Mouse (Mus musculus) right cerebral cortex, postnatal 4 days (tissue): ENCODE measurements around the gene Cltc.
"Not testable (repeated sequence)": the region's sequence is repeated elsewhere in the genome, so short reads cannot be mapped to it uniquely, and the experiment has no call there.

Source experiments
- DNase-seq: peaks from one replicate; pipeline ENCODE4 v3.0.0-alpha.2; 2022

The Cltc gene

DNA sequence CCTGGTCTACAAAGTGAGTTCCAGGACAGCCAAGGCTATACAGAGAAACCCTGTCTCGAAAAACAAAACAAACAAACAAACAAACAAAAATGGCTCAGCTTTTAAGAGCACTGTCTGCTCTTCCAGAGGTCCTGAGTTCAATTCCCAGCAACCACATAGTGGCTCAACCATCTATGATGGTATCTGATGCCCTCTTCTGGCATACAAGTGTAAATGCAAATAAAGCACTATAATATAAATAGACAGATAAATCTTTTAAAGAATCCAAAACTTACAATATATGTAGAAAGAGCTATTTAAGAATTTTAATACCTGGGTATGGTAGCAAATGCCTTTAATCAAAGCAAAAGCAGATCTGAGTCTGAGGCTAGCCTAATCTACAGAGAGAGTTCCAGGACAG, 19.1 kb downstream of the Cltc start:
- not testable (repeated sequence) for DNase-seq

DNA sequence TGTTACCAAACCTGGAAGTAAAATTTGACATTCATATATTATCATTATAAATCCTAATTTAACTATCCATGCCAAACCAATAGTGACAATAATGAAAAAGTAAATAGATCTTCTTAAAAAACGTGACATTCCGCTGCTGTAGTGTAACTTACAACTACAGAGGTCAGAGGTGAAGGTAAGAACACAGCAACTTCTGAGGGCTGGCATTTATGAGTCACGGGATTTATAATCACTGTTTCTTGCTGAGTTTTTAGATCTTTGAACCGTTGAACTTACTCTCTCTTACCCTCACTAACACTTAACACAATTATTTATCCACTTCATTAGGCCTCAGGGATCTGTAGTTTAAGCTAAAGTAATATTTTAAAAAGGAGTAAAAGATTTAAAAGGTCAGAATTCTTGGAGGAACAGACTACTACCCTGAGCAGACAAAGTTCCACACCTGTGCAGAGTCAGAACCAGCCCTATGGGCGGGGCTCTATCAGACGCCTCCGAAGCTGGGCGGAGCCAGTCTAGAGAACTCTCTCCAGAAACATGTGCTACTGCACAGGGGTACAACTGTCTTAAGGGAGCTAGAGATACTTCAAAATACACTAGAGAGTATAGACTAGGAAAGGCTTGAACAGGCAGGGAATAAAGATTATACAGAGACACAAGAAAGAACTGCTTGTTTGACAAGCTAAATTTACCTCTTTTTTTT, 19.9 kb downstream of the Cltc start:
- DNase-seq, result no peak

DNA sequence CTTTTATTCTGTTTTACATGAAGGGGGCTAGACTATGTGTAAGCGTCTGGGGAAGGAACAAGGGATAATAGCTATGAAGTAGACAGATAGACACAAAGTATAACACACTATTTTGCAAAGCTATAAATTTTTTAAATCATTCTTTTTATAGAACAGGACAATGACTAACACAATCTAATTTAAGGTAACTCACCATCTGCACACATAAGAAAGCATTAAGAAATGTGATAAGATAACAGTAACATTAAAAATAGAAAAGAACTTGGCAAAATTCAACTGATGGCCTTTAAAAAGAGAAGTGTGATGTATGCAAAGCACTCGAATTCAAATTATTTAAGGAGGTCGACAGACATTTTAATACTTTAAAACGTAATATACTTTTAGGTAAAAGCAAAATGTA, 22.4 kb downstream of the Cltc start:
- no peak for DNase-seq

DNA sequence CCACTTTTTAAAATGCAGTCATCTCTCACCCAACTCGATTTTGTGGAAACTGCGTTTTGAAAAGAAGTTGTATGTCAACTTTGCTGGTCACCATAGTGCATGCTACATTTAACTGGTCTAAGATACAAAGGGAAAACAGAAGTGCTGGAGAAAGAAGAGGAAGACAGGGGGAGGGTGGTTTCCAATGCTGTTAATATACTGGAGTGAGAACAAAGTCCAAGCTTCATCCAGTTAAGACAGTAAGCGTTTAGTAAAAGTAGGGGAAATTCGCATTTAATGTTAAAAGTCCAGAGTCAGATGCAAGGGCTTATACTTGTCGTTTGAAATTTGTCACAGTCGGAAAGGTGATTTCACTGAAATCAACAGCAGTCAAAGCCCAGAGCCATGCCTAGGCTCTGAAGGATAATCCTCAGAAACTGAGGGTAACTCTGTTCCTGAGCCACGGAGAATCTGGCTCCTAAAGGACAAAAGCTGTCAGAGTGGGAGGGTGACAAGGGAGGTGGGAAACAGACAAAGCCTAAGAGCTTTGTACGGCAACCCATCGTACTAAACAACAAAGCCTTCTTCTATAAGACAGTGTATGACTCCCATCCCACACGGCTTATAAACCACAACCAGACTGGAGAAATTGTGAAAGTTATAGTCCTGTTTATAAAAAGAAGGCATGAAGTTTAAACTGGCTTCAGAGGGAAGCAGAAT, 23.0 kb downstream of the Cltc start:
- no peak for DNase-seq

DNA sequence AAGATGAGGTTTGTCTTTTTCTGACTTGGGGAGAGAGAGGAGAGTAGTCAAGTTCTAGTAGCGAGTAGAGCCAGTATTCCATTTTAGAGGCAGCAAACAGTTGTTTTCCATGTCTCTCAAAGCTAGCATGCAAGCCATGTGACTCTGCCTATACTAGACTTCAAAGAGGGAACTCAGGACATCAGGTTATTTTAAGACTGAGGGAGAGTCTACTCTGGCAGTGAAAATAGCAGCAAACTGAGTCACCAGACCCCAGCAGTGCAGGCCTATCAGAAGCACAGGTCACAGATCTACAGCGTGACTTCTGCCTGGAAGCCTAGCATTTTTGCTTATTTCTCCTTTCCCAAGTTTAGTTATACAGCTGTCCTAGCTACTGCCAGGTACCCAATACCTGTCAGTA, 25.9 kb downstream of the Cltc start:
- no peak for DNase-seq

DNA sequence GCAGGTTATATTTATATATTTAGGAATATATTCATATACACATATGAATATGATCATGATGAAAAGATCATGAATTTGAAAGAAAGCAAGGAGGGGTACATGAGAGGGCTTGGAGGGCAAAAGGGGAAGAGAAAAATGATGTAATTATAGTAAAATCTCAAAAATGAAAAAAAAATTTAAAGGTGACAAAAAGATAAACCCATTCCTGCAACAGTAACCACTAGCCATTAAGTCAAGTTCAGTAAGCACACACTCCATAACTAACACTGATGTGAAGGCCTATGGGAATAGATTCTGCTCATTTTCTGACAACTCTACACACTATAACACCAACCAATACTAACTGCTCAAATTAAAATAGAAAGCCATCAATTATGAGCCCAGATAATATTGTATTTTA, 31.8 kb downstream of the Cltc start:
- no peak for DNase-seq

DNA sequence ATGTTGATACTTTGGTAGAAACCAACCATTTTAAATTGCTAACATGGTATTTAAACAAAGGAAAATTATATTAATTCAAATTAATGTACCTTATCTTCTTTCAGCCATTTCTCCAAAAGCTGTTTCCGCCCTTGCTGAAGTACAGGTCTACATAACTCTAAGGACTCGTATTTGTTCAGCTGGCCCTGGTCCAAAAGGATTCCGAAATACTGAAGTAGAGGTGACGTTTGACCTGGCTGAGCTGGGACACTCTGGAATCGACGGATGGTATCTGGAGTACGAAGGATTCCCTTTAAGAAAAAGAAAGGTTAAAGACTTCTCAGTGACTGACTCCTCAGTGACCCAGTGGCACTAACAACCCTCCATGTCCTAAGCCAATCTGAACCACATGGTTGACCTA, 32.4 kb downstream of the Cltc start:
- no peak for DNase-seq

DNA sequence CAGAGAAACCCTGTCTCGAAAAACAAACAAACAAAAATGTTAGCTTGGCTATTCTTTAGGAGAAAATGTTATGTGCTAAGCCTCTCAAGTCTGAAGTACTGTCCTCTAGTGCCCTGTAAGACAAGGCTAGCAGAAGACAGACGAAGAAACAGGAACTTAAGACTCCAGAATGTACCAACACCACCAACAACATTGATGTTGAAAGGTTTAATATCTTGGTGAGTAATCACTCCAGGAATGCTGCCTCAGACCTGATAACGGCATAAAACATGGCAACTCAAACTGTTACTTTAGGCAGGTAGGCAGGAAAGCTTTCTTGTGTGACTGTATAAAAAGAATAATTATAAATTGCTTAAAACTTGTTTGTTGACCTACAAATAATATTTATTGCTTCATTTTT, 33.4 kb downstream of the Cltc start:
- no peak for DNase-seq

DNA sequence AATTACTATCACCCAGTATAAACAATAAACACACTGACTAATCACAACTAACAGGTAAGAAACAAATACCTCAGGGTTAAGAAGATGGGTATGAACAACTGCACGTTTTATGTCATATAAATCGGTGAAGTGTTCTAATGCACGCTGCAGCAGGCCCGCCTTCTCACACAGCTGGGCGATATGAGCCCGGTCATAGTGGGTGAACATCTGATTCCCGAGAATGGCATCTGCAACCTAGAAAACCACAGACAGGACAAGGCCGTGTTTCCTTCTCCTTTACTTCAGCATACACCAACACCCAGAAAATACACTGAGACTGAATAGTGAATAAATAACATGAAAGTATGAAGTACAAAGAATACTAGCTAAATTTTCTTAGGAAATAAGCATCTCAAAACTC, 38.0 kb downstream of the Cltc start:
- DNase-seq, result no peak

DNA sequence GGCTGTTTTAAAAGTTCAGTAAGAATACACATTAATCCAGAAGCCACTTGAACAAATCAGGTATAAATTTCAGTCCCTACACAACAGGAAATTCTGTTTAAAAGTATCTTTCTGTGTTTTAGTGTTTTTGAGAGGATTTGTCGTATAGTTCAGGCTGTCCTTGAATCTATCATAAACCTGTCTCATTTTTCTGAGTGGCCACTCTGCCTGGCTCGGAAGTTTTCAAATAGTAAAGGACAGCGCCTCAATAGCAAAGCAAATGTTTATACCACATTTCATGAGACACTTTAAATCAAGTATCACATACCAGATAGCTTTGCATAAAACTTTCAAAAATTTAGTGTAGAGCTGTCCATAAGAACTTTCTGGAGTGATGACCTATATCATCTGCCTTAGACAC, 39.0 kb downstream of the Cltc start:
- DNase-seq, result no peak

DNA sequence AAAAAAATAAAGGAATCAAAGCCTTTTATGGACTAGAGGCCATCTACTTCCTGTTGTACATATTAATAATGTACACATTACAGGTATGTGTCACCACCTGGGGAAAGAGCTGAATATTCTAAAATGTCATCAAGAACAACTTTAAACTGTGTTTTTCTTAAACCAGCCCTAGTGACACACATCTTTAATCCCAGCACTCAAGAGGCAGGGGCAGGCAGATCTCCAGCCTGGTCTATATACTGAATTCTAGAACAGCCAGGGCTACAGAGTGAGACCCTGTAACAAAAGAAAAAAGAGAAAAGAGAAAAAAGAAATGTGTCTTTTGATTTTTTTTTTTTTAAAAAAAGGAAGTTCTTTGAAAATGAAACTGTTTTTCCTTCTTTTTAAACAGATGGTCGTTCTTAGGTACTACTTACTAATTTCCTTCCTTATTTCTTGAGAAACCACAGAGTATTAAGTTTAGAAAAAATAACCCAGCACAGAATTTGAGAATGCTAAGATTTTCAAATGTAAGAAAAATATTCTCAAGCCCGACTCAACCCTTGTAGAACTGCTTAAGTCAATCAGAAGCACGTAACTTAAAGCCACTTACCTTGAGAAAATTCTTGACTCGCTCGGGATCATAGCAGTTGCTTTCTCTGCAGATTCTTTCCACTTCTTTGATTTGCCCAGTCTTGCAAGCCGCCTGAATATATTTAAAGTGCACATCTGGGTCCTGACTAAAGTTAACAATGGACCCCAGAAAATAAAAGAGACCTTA, 39.9 kb downstream of the Cltc start:
- DNase-seq, result no peak

DNA sequence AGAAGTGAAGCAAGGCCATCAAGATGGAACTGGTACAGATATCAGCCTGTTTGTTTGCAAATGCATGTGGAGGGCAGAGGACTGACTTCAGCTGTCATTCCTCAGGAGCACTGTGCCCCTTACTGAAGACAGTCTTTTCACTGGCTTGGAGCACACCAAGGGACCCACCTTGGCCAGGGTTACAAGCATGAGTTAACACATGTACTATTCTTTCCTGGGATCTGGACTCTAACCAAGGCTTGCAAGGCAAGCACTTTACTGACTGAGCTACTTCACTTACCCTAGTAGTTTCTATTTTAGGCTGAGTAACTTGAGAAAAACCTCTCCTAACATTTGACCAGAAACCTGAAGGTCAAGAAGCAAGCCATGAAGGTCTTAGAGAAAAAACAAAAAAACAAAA, 42.8 kb downstream of the Cltc start:
- DNase-seq, result no peak

DNA sequence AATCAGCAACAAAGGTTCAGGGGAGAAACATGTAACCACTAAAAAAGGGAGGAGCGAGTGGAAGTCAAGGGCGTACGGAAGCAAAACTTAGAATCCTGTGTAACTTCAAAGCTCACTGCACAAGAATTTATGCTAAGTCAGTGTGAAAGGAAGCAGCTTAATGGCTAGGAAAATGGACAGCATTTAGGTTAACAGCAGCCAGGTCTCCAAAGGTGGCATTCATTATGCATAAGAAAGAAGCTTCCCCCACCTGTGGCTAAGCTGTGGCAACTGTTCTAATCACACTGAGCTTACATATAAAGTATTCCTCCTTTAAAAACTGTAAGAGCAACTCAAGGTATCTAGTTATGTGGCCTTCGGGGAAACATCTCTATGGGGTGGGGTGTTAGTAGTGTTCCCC, 56.2 kb downstream of the Cltc start:
- DNase-seq, result no peak

DNA sequence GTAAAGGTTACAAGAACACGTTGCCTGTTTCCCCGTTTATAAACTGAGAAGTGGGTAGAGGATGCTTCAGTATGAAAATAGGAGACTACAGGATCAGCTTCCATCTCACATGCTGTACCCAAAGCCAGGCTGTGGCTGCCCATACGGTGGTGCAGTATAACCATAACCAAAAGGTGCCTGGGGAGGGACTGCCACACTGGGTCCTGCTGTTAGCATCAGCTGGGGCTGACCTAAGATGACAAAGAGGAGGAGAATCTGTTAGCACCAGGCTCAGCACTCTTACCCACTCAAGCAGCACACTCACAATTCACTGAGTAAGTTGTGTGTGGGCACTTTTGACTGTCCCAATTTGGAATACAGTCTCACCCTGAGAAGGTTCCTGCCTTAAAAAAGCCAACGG, 61.9 kb downstream of the Cltc start:
- DNase-seq, result no peak

DNA sequence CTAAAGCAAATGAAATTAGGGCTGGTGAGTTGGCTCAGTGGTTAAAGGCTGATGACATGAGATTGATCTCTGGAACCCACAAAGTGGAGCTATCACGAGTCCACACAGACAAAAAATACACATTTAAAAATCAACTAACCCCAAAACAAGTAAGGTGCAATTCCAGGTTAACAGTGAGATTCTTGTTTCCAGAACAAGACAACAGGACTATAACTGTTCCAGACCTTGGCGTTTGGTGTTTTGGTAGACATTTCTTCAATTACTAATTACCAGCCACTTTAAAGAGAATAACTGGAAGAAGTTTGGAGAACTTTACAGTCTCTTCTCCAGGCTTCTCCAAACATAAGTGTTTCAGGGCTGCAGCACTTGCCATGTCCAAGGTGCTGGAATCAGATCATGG, 64.8 kb downstream of the Cltc start:
- no peak for DNase-seq

DNA sequence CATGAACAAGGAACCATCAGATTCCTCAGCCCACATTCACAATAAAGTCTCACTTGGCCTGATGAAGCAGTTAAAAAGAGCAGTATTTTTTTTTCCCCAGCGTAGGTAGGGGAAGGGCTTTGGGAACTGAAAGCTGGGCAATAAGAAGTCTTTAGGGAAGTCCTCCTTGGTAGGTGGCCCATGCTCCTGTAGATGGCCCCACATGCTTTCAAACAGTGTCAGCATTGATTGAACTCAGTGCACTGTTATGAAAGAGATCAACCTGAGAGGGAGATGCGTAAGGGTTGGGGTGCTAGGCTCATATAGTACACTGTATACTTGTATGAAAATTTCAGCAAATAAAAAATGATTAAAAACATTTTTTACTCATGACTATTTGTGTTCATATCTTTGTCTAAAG, 65.4 kb downstream of the Cltc start:
- DNase-seq, result no peak

DNA sequence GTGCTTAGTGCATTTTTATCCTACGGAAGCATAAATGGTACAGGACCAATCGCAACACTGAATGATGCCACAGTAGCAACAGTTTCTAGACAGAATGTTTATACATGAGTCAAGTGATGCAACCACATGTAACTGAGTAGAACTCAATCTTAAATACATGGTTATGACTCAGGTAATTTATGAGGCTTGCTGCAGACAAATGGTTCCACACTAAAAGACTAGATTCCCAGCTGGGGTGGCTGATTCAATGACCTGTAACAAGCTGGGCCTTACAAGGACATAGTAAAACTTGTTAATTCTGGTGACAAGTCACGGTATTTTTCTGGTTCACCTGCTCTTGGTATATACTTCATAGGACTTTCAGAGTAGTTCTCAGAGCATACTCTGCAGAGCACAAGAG, 65.9 kb downstream of the Cltc start:
- DNase-seq, result no peak

DNA sequence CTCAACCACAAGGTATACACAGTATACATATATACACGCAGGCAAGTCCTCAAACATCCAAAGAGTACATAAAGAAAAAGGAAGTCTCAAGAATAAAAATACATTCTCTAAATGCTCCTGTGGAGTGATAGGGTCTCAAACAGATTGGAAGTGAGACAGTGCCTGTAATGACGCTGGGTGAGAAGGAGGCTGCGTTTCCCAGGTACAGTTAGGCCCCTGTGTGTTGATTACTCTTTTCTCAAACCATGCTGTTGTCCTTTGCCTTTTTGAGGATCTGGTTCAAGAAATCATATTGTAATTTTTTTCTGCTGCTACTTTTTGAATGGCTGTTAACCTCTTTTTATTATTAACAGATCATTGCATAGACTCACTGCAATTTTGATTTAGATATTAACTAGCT, 67.0 kb downstream of the Cltc start:
- no peak for DNase-seq

DNA sequence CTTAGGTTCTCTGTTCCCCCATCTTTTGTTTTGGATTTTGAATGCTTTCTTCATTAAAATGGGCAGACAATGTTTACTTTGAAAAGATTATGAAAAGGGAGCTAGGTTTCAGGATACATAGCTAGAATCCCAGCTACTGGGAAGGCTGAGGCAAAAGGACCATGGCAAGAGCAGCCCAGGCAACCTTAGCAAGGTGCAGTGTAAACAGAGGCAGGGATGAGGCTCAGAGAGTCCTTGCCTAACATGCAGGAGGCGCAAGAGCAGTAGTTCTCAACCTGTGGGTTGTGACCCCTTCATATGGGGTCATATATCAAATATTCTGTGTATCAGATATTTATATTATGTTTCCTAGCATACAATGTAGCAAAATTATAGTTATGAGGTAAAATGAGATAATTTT, 72.0 kb downstream of the Cltc start:
- DNase-seq, result no peak

DNA sequence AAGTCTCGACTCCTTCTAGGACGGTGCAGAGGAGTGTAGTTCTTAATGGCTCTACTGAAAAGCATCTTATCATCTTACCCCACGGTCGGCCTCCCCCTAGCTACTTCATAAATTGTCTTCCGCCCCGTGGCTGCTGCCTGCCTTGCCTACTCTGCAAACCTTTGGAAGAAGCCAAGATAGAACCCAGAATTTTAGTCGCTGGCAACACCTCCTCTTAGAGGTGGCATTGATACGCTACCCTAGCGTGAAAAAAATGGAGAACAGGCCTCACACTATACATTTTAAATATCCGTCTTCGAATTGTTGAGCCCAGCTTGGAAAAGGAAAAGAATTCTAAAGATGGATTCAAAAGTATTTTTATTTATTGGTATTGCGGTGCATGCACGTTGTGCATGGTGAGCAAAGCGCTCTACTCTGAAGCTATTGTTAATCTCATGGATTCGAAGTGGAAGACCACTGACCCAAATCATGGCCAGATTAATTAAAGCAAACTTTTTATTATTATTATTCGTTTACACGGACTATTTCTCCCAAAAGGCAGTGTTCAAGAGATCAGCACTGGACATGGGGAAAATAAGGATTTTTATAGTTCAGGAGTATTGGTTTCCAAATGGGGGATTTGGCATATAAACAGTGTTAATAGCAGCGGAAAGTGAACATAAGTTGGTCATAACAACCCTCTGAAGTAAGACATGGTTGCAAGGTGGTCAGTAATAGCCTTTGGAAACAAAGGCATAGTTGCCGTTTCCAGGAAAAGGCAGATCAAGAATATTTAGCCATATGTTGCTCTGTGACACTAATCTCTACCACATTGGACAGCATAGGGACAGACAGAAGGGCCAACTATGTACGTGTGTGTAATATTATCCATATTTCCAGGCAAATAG, 73.0 kb downstream of the Cltc start:
- DNase-seq, result no peak

DNA sequence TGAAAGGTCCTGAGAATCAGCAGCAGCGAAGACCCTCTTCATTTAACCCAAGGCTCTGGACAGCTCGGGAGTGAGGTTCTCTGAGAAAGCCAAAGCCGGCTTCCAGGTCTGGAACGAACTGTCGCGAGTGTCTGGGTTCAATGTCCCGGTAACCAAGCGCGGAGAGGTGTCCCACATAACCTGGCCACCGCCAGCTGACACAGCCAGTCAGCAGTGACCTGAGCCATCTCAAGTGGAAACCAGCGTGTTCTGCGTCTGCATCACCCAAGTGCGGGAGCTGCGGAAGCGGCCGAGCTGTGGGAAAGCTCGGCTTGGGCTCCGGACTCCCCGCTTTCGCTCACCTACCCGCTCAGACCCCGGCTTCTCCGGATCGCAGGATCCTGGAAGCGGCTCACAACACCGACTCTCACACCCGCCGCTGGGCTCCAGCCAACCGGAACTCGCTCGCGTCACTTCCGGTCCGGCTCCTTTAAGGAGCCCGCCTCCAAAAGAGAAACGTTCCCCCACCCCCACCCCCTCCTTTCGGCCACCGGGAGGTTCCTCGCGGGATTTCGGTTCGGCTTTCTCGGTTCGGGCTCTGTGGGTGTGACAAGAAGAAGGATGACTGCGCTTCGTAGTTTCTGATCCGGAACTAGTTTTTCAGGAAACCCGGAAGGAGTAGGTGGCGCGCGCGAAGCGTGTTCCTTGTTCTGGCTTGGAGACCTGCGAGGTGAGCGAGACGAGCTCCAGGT, 73.8 kb downstream of the Cltc start, which contains the start of the genes Vmp1 and Ptrh2:
Gene Vmp1, minus strand, starts transcription at position 442 of the 731 bp plus-strand sequence.
Gene Ptrh2, plus strand, starts transcription at position 591 of the 731 bp plus-strand sequence.
- DNase-seq, result peak; percentile 97

DNA sequence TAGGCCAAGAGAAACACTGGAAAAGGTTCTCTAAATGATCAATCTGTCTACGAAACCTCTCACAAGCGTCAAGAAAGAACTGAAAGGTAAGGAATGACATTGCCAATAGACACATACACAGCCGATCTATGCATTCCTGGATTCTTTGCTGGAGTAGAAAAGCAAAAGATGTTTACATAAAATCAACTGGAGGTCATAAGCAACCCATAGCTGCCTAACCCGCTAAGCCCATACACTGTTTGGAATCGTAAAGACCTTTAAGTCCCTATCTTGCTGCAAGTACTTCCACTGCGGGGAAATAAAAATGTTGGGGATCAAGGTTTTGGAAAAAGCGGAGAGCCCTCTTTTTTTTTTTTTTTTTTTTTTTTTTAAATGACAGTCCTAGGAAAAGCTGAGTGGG, 74.5 kb downstream of the Cltc start:
- no peak for DNase-seq
